Mouse (Mus musculus) adipocyte (in vitro differentiated cells): ENCODE data around the gene Slc22a14.
"Not testable (repeated sequence)": the region's sequence is repeated elsewhere in the genome, so short reads cannot be mapped to it uniquely, and the experiment has no call there.

Experiments
- DNase-seq: peaks from one replicate; pipeline ENCODE4 v3.0.0-alpha.2; 2016; ENCODE audit warnings: low spot score

Slc22a14 gene

DNA sequence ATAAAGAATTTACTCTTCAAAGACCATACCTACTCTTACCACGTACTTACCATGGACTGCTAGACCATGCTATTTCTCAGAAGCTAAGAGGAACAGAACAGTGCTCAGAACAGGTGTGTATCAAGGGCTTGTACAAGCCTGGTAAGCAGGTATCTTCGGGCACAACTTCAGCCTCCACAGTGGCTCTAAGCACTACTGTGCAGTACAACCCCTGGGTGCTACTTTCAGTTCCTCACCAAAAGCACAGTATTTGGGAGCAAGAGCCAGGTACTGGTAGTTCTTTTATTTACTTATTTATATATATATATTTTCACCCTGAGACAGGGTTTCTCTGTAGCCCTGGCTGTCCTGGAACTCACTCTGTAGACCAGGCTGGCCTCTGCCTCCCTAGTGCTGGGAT, 104.5 kb downstream of the Slc22a14 start:
- DNase-seq = no peak

DNA sequence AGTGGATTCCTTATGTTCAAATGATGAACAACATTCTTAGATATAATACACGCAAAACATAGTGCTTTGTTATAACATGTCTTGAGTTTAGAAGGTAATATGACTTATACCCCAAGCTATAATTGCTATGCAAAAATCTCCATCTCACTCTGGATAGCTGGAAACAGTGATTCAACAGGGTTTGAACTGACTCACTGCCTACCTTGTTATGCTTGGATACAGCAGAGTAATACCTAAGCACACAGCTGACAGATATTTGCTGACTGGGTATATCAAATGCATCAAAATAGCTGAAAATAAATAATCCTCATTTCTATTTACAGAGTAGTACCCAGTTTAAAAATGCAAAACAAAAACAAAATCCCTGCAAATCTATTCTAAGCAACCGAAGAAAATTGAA, 106.6 kb downstream of the Slc22a14 start:
- DNase-seq = no peak

DNA sequence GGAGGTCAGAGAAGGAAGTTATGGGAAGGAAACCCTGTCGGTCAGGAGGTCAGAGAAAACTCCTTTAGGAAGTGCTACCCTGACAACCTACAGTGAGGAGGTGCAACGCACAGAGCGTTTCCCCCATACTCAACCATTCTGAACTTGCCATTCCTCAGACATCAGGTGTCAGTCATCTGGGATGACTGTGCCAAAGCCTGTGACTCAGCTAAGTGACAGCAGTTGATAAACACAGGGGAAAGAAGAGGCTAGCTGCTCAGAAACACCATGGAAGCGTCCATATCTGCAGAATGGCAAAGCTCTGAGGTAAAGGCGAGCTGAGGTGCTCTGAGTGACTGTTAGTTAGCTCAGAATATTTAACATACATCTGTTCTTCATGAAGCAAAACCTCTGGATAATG, 107.2 kb downstream of the Slc22a14 start:
- no peak for DNase-seq

DNA sequence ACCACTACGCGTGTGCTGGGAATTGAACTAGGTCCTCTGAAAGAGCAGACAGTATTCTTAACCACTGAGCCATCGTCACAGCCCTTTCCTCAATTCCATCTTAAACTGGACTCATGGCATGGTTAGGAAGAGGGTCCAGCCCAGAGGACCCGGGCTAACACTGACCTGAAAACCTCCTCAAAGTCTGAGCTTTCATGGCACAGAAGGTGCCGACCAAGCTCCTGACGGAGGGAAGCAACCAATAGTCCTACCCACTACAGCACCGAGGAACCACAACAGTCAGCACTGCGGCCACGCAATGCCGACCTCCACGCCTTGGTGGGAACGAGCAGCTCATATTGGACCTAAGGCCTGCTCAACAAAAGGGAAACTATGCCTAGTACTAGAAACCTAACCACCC, 109.2 kb downstream of the Slc22a14 start:
- DNase-seq = no peak

DNA sequence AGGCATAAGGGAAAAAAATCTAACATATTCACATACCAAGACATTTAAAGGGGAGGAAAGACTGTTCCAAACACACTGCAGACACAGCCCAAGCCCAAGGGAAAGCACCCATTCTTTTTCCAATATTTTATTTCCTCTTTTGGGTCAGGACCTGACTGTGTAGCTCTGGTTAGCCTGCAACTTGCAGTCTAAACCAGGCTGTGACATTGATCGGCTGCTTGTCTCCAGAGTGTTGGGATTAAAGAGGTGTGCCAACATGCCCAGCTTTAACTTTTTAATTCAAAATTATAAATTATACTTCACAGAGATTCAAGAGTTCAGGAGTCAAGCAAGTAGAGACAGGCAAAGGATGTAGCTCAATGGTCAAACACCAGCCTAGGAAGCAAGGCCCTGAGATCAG, 110.3 kb downstream of the Slc22a14 start:
- DNase-seq = no peak

DNA sequence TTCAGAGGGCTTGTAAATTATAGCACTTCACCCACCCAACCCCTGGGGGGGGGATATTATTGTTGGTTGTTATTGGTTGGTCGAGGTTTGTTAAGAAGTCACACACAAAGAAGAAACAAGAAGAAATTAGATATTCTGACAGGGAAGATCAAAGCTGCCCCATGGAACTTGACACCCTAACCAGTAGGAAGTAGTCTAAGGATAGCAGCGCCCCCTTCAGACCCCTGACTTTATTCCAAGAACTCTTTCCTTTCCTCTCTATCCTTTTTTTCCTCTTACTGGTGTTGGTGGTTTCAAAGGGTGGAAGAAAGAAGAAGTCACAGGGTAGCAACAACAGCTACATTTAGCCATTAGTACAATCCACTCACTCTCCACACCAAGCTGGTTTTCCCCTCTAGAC, 111.2 kb downstream of the Slc22a14 start:
- no peak for DNase-seq

DNA sequence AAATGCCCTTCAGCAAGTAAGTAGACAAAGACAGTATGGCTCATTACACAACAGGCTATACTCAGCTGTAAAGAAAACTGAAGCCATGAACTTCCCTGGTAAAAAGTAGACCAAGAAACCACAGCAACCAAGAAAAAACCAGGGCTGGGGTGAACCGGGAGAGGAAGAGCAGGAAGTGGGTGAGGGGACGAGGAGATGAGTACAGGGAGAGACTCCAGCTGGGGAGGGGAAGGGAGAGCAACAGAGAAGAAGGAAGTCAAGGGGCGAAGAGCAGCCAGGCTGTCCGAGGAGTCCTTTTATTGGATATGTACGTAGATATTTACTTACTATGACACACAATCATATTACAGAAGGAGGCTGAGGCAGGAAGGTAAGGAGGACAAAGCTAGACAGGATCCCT, 117.4 kb downstream of the Slc22a14 start:
- peak; percentile 28 for DNase-seq

DNA sequence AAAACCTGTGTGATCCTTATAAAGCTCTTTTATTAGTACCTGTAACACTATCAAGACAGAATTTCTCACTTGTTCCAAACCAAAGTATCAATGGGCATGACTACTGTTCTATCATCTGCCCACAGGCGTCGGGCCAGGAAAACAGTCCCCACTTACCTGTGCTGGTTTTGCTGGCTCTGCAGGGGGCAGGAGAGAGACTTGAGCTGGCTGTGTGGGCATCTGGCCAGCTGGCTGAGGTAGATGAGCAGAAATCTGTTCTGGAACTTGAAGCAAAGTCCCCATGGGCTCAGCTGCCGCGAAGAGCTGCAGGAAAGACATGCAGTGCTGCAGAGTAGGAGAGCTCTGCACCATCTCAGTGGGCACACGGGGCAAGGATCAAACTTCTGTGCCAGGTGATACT, 118.5 kb downstream of the Slc22a14 start:
- peak; percentile 35 for DNase-seq

DNA sequence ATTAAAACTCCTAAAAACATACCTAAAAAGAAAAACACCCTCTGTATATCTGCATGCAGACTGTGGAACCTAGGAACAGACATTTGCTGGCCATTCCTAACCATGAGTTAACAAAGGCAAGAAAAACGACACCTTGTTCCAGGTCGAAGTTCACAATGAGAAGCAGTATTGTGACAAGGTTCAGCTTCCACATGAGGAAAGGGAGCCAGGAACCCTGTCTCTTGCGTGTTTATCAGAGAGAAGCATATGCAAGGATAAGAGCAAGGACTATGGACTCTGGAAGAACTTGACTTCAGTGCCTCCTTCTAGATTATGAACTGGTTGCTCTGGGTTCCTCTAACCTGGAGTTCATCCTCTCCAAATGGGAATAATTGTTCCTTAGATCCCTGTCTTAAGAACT, 121.4 kb downstream of the Slc22a14 start:
- no peak for DNase-seq

DNA sequence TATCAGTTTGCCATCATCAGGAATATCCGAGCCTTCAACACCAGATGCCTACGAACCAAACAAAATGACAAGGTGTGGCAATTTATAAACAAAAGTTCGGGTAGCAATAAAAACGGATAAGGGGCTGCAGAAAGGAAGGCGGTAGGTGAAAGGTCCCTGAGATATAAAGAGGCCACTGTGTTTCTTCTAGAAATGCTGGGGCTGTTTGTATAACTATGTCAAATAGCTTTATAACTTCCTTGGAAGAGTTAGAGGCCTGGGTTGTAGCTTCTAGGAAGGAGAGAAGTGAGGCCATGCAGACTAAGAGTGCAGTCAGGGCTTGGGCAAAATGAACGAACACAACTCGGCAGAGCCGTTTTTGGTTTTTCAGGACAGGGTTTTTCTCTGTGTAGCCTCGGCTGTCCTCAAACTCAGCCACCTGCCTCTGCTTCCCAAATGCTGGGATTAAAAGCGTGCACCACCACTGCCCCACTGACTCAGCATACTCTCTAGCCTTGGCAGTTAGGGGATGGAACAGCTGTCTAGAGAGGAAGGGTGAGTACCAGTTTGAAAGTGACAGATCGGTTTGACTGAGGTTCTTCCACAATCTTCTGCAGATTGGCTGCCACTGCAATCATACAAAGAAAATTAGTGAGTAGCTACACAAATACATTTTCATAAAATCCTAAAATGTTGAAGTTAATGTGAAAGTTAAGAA, 124.0 kb downstream of the Slc22a14 start:
- no peak for DNase-seq

DNA sequence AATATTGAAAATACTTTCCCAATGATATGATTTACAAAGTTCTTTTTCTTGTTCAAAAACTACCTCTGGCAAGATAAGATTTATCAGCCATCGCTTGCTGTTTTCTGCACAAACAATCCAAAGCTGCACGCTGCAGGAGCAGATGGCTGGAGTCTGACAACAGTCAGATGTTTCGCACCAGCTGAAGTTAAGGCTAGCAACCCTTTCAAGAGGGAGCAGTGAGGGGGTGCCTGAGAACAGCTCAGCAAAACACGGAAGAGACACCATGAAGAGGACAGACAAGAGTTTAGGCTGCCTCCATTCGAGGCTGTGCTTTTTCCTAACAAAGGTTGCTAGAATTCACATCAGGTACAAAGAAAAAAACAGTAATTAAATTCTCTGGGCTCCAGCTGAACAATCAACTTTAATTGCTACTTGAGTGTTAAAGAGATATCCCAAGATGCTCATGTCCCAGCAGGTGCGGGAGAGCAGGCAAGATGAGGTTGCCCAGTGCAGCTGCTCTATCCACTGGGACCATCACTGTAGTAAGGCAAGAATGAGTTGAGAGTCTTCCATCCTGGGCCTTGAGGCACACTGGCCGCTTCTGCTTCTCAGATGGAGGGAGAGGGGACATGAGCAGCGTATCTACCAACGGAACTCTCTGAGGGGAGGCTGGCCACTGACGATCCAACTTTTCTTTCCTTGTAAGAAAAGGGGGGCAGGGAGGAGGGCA, 124.9 kb downstream of the Slc22a14 start:
- DNase-seq = no peak

DNA sequence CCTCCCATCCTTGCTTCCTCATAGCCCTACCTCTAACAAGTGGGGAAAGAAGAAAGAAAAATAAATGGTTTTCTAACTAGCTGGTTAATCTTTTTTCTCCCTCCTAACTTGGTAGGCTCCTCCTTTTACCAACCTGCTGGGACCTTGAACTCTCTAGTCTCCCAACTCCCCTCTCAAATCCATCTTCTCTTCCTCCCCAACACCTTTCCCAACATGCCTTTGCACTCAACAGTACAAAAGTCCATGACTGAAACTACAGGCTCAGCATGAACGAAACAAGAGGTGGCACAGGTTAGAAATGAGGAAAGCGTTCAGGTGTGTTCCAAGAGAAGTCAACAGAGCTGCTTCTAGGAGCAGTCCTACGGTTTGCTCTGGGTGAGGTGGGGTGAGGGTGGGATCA, 126.1 kb downstream of the Slc22a14 start:
- DNase-seq = no peak

DNA sequence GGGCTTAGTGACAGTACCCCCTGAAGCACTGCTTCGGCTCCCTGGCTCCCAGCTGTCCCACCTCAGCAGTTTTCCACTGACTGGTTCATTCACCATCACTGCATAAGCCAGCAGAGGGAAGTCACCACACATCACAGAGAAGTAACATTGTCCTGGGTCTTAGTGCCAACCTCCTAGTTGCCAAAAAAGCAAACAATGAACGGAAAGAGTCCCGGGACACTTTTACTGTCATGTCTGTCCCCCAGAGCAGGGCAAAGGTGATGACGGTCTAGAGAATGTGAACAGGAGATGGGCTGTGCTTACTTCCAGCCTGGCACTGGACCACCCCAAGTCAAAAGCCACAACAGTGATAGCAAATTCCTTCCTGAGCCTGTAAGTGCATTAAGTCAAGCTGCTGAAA, 126.6 kb downstream of the Slc22a14 start:
- DNase-seq = no peak

DNA sequence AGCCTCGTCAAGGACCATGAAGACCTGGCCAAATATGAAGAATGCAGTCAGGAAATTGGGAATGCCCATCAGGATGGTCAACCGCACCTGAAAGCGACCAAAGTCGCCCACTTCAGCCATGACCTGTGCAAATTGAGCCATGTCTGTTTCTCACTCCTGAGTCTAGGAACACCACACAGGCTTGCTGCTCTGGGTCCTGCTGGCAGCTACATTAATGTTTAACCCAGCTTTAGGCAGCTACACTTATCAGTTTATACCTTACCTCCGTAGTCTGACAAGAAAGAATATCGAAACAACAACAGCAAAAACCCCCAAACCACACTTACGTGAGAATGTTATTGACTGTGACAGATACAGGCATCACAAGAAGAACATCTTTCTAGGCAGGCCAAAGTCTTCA, 133.8 kb downstream of the Slc22a14 start:
- DNase-seq = no peak

DNA sequence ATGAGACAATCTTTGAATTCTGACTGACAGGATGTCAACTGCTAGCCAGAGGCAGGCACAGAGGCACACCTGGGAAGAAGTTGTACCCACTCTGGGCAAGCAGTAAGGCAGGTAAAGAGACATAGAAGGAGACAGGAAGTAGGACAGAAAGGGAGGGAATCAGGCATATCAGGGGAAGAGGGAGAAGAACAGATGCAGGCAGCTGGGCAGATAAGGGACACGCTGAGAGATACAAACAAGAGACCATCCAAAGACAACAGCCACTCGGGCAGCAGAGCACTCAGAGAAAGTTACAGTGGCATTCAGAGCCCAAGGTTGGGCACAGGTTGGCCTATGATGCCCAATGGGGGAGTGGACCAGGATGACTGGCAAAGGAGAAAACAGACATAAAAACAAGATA, 134.5 kb downstream of the Slc22a14 start:
- no peak for DNase-seq

DNA sequence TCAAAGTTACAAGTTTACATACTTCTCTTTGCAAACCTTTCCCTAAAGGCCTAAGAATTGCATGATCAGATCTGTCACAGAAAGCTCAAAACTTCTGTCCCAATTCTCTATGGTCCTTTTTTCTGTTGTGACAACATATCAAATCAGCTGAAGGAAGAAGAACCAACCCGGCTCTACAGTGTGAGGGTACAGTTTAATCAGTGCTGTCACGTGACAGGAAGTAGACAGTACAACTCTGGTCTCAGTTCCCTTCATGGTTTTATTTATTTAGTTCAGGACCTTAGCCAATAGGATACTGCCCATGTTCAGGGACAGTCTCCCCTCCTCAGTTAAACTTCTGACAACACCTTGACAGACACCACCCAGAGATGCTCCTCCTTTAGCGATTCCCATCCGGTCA, 145.1 kb downstream of the Slc22a14 start:
- peak; percentile 3 for DNase-seq

DNA sequence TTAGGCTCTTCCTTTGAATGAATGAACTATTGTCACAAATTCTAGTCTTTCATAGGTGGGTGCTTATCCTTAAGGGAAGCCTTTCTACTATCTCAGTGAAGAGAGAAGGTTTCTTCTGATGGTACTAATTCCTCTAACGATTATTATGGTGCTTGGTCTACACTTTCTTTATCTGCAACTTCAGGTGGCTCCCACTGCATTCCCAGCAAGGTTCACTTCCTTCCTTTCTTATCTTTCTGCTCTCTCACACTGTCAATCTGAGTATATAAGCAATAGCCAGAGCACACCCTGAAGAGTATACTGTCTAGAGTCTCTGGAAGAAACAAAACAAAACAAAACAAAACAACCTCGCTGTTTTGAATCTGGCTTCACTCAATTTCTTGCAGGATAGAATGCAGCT, 145.7 kb downstream of the Slc22a14 start:
- DNase-seq = no peak

DNA sequence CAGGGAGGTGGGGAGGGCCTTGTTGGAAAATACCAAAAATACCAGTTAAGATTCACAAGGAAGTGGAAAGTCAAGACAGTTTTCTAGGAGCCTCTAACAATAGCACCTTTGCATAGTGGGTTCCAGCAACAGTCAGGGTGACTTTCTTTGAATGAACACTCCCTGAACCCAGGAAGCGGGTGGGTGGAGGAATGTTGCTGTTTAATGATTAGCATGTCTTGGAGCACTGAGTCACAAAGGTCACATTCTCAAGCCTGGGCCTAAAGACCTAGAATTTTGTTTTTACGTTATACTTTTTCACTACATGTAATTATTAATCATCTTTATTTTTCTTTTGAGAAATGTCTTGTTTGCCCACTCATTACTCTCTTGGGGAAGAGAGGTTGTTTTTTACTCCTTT, 150.0 kb downstream of the Slc22a14 start:
- DNase-seq = not testable (repeated sequence)

DNA sequence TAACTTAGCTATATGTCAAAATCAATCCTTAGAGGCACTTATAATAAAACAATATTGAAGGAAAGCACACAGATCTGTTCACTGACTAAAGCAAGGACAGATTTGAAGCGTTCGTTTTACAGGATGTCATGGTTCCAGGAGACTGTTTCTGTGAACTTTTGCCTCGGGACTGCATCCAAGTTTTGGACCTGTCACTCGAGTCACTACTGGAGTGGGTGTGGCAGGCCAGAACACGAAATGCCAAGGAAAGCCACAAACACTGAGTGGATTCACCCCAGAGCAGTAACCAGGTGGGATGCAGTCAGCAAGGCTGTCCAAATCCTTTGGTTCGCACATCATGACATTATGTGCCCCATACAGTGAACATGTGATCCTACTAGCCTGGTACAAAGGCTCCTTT, 150.8 kb downstream of the Slc22a14 start:
- peak; percentile 37 for DNase-seq

DNA sequence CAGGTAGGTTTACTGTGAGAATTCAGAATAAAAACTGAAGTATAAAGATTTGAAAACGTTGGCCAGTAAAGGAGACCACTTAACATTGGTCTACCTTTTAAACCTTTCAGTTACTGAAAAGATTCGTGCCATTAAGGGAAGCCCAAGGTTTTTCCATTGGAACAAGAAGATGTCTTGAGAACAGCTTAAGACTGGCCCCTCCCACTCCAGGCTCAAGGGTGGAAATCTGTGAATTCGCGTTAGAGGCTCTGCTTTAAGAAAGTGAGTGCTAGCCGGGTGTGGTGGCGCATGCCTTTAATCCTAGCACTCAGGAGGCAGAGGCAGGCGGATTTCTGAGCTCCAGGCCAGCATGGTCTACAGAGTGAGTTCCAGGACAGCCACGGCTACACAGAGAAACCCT, 152.4 kb downstream of the Slc22a14 start:
- no peak for DNase-seq

DNA sequence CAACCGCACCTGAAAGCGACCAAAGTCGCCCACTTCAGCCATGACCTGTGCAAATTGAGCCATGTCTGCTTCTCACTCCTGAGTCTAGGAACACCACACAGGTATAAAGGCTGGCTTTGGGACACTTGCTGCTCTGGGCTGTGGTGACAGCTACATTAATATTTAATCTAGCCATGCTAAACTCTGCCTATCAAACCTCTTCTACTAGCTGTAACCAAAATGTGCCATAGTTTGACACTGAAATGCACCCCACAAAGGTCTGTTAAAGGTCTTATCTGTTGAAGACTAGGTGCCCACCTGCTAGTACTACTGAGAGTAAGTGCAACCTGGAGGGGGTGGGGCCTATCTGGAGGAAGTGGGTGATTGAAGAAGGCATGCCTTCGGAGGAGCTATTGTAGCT, 156.4 kb downstream of the Slc22a14 start, which contains the start of gene Slc22a13:
Slc22a13 (minus strand) TSS at position 101 of the 400 bp plus-strand sequence.
- DNase-seq = no peak

DNA sequence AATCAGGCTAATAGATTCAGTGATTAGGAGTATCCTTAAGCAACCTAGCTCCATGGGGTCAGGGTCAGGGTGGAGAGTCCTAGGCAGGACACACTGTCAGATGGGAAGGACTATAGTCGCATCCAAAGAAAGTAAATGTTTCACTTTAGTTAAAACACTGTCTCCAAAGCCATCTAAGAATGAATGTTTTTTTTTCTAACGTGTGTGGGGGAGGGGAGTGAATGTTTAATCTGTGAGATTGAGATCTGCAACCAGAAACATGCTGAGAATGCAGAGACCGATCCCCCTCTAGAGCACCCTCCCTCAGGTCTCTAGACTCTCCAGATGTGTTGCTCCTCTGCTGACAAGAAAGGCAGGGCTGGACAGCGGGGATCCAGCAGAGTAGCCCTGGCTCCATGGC, 158.2 kb downstream of the Slc22a14 start:
- no peak for DNase-seq

DNA sequence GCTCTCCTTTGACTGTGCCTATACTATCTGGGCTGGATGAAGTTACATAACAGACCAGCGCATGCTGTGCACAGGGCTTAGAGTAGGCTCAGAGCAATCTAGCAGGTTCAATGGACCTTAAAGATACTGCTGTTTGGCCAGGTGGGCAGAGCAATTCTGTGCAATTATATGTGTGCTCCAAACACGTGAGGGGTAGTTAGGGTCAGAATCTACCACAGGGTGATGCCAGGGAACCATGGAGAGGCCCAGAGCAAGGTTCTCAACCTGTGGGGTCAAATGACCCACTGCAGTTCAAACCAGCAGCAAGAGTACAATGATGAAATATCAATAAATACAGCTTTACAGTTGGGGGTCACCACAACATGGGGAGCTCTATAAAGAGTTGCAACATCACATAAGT, 158.7 kb downstream of the Slc22a14 start:
- no peak for DNase-seq

DNA sequence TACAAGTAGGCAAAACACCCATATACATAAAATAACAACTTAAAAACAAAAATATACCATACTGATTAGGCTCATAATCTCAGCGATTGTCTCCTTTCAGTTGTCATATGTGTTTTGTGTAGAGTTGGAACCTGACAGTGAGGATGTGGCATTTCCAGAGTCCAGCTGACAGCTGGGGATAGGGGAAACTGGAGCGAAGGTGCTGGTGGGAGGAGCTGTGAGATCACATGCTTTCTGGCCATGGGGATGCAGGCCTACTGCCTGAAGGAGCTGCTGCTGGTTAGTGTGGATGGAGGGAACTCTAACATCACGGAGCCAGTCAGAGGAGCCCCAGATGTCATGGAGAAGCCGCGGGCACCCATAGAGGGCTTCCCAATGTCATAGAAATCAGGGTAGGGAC, 159.6 kb downstream of the Slc22a14 start:
- DNase-seq = no peak
